Mouse (Mus musculus) C2C12 (cell line): Measurements from ENCODE around the gene Olfr212.

Experiments
- CTCF ChIP-seq: IDR thresholded peaks from one replicate; pipeline ENCODE4 v1.5.1; 2011; ENCODE audit not compliant: control insufficient read depth, insufficient read depth, insufficient read length
- MAX ChIP-seq: IDR thresholded peaks from one replicate; pipeline ENCODE4 v1.6.1; 2011; ENCODE audit warnings: mild to moderate bottlenecking, control low read depth
- USF1 ChIP-seq: IDR thresholded peaks from one replicate; pipeline ENCODE4 v1.6.1; 2011; ENCODE audit warnings: low read depth, mild to moderate bottlenecking, control low read depth, moderate library complexity

DNA sequence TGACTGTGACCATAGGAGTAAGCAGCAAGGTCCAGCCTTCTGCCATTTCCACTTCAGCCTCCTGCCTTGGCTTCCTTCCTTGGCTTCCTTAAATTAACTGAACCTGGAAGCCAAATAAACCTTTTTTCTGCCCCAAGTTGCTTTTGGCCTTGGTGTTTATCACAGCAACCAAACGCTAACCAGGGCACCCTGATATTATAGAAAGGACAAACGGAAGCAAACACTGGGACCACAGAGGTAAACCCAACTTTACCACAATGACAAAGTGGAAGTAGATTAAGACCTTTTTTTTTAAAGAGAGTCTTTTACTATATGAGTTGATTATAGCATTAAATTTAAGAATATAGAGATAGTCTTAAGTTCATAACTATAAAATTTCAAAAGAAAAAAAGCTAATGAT is 36.2 kb downstream of the Olfr212 start:
- TF ChIP-seq MAX (no peak), USF1 (no peak), CTCF (no peak)
